Mouse (Mus musculus): ENCODE measurements around the gene Naaladl2.

- TF ChIP-seq CTCF (IDR thresholded peaks at IDR 0.05) (no peak), EP300 (IDR thresholded peaks at IDR 0.05) (no peak)
Observed at GRCm38 (mm10) chr3:25124919-25125846, 18.9 kb downstream of the Naaladl2 start.
